Mouse (Mus musculus) heart, embryonic 14.5 days (tissue): ENCODE data around the gene Ccdc51. TPM values are rescaled to one million over a fixed set of nuclear protein-coding genes. Genes with fewer than 3 reads are reported as not detected.

Experiments
- ATAC-seq: fragments of 200-750 bp; cut with Nextera tagmentation; 2 replicates; pipeline ENCODE4 v1.8.0; 2017; ENCODE audit warnings: low read depth, moderate TSS enrichment; ENCODE audit not compliant: insufficient number of reproducible peaks, insufficient read depth, low FRiP score
- H3K27ac ChIP-seq, 2 experiments: fragments of 200-500 bp in 1 of 2; fragments of 300-500 bp in 1 of 2; sonication (generic) in 1 of 2; replicated peaks in 1 of 2; 2 replicates each; pipeline ENCODE4 v1.5.1; 2012 to 2014; ENCODE audit warnings: low read depth in 2 of 2, low read length in 2 of 2, control low read depth in 1 of 2, mild to moderate bottlenecking in 1 of 2, mixed read lengths in 1 of 2; ENCODE audit not compliant: control insufficient read depth in 1 of 2, insufficient read depth in 1 of 2
- H3K27me3 ChIP-seq: fragments of 300-500 bp; sonication (generic); 2 replicates; pipeline ENCODE4 v1.6.1; 2014; ENCODE audit warnings: mild to moderate bottlenecking, low read length, control low read depth; ENCODE audit not compliant: control insufficient read depth, insufficient read depth
- H3K36me3 ChIP-seq: fragments of 300-500 bp; sonication (generic); 2 replicates; pipeline ENCODE4 v1.6.1; 2014; ENCODE audit warnings: mild to moderate bottlenecking, control low read depth, low read length, mixed read lengths; ENCODE audit not compliant: control insufficient read depth, insufficient read depth
- H3K4me1 ChIP-seq, 2 experiments: fragments of 200-500 bp in 1 of 2; fragments of 300-500 bp in 1 of 2; sonication (generic) in 1 of 2; 2 replicates each; pipeline ENCODE4 v1.6.1; 2012 to 2014; ENCODE audit warnings: low read length in 2 of 2, control low read depth in 1 of 2, mixed read lengths in 1 of 2; ENCODE audit not compliant: control insufficient read depth in 2 of 2, insufficient read depth in 2 of 2
- H3K4me2 ChIP-seq: fragments of 300-500 bp; sonication (generic); 2 replicates; pipeline ENCODE4 v1.6.1; 2014; ENCODE audit warnings: mild to moderate bottlenecking, low read length
- H3K4me3 ChIP-seq, 2 experiments: fragments of 200-500 bp in 1 of 2; fragments of 300-500 bp in 1 of 2; sonication (generic) in 1 of 2; 2 replicates each; pipeline ENCODE4 v1.5.1; 2012 to 2014; ENCODE audit warnings: low read length in 2 of 2, mild to moderate bottlenecking in 2 of 2, control low read depth in 1 of 2, low read depth in 1 of 2, moderate library complexity in 1 of 2; ENCODE audit not compliant: control insufficient read depth in 1 of 2, insufficient read depth in 1 of 2
- H3K9ac ChIP-seq: fragments of 300-500 bp; sonication (generic); 2 replicates; pipeline ENCODE4 v1.6.1; 2014; ENCODE audit warnings: mild to moderate bottlenecking, low read length
- H3K9me3 ChIP-seq: fragments of 300-500 bp; sonication (generic); 2 replicates; pipeline ENCODE4 v1.6.1; 2016; ENCODE audit warnings: low read length, control low read depth; ENCODE audit not compliant: control insufficient read depth
- whole genome bisulfite sequencing: fragments of 180-500 bp; shearing (Covaris S2); extraction: QIAGEN DNeasy Blood & Tissue Kit; methylation state at CpG from one replicate; pipeline ENCODE4 v1.1.7; 2014; 5-methylcytosine and 5-hydroxymethylcytosine counted together
- polyA plus RNA-seq: library from polyadenylated mRNA; unstranded; fragments of >200 nt; fragmentation: Nextera tagmentation; extraction: Ambion mirVana; gene quantifications from 2 replicates; pipeline ENCODE4 v1.2.1, GENCODE M21; 2014

Gene Ccdc51
- polyA plus RNA-seq, 1 experiment from 2014 or later: 13.9 TPM

DNA sequence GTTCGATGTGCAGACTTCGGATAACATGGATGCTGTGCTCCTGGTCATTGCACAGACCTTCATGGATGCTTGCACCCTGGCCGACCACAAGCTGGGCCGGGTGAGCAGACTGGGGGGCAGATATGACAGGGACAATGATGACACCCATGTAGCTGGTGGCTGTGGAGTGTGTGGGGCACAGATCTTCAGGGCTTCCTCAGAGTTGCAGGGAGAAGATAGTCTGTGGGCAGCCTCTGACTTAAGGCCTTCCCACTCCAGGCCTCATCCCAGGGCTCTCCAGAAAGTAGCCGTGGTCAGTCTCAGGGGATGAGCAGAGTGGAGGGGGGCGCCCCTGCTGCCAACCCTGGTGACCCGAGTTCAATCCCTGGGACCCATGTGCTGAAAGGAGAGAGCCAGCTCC lies 32.6 kb downstream of the Ccdc51 start:
- Histone ChIP-seq H3K36me3 (peaks cover 98% of the 10 kb centered on the region), H3K9me3 (no peaks in the 10 kb centered on the region), H3K4me1 (no peaks in the 10 kb centered on the region), H3K27me3 (no peaks in the 10 kb centered on the region), H3K4me2 (no peak overlapping the region), H3K4me3 (no peak overlapping the region), H3K9ac (no peak overlapping the region), H3K27ac (no peak overlapping the region)
- WGBS: 89% methylated on average over 7 of the region's 7 CpGs
- ATAC-seq: no peak

DNA sequence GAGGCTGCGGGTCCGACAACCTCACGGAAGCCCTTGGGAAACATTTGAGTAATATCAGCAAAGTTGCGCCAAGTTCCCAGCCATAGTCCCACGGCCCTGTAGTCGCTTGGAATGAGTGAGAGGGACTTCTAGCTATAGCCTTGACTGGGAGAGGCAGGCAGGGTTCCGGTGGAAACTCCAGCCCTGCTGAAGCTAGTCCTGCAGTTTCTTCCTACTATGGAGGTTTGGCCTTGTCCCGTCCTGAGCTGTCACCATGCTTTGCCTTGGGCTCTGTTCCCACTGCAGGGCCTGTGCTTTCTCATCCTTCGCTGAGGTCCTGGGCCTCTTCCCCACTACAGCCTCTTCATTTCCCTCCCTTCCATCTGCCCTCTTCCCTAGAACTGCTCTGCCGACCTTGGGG lies 33.9 kb downstream of the Ccdc51 start:
- no peak overlapping the region for H3K4me2 ChIP-seq

DNA sequence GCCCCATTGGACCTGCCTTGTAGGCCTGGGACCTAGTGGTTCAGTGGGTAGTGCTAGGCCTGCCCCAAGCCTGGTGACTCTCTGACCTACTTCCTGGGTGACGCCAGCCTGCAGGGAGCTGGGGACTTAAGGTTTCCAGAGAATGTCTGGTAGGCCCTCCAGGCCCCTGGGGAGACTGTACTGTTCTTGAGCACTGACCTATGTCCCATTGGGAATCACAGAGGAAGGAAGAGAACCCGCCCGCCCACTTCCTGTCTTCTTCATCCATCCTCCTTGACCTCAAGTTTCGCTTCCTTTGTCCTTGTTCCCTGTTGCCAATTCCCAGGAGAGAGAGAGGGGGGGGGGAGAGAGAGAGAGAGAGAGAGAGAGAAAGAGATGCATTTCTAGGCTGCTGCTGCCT lies 35.8 kb downstream of the Ccdc51 start:
- H3K9ac ChIP-seq: no peak overlapping the region
- H3K36me3 ChIP-seq: peaks cover 65% of the 10 kb centered on the region
- no peaks in the 10 kb centered on the region for H3K27me3 ChIP-seq
- H3K4me1 ChIP-seq: peaks cover 0 to under 1% of the 10 kb centered on the region in 2 experiments; a peak in 1 of 4 replicates
- no peak overlapping the region for H3K4me3 ChIP-seq
- H3K27ac ChIP-seq: no peak overlapping the region
- no peak overlapping the region for H3K4me2 ChIP-seq
- H3K9me3 ChIP-seq: no peaks in the 10 kb centered on the region
- no peak for ATAC-seq
- WGBS: 74% methylated on average over 4 of the region's 4 CpGs

More for the DNA sequence above, 33.9 kb downstream of the Ccdc51 start:
- no peak for ATAC-seq
- 85% methylated on average over 10 of the region's 10 CpGs for WGBS
- no peaks in the 10 kb centered on the region for H3K4me1 ChIP-seq
- no peaks in the 10 kb centered on the region for H3K9me3 ChIP-seq
- H3K9ac ChIP-seq: no peak overlapping the region
- no peaks in the 10 kb centered on the region for H3K27me3 ChIP-seq
- H3K27ac ChIP-seq: no peak overlapping the region
- H3K4me3 ChIP-seq: no peak overlapping the region
- peaks cover 84% of the 10 kb centered on the region for H3K36me3 ChIP-seq

DNA sequence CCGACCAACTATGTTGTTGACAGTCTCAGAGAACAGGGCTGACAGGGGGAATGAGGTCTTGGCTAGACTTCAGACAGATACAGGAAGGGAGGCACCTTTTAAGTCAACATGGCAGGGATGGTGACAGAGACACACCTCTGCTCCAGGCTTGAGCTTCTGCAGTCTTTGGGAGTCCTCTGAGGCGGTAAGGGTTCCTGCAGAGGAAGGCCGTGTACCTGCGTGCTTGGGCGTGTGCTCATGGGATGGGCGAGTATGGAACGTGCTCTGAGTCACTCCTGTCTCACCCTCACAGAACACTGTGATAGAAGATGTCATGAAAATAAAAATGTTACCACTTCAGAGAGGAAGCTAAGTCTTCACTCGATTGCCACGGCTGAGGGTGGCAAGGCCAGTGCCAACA lies 37.3 kb downstream of the Ccdc51 start:
- Histone ChIP-seq H3K36me3 (peaks cover 51% of the 10 kb centered on the region), H3K27ac (no peak overlapping the region), H3K27me3 (no peaks in the 10 kb centered on the region), H3K9me3 (no peaks in the 10 kb centered on the region), H3K9ac (no peak overlapping the region), H3K4me1 (peaks cover 3 to 7% of the 10 kb centered on the region in 2 experiments; a peak in 1 of 4 replicates), H3K4me3 (no peak overlapping the region), H3K4me2 (no peak overlapping the region)
- 77% methylated on average over 9 of the region's 9 CpGs for WGBS
- ATAC-seq: no peak

DNA sequence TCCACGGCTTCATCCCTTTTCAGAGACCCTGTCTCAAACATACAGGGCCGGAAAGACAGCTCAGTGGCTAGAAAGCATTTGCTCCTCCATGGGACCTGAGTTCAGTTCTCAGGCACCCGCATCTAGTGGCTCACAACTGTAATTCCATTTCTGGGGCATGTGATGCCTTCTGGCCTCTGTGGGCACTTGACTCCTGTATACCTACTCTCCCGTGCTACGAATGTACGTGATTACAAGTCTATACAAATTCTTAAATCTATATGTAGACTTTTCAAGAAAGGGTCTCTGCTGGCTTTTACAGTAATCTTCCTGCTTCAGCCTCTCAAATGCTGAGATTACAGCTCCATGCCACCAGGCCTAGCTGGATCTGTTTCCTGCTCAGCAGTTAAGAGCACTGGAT lies 38.7 kb downstream of the Ccdc51 start:
- WGBS: 84% methylated on average over 6 of the region's 6 CpGs

DNA sequence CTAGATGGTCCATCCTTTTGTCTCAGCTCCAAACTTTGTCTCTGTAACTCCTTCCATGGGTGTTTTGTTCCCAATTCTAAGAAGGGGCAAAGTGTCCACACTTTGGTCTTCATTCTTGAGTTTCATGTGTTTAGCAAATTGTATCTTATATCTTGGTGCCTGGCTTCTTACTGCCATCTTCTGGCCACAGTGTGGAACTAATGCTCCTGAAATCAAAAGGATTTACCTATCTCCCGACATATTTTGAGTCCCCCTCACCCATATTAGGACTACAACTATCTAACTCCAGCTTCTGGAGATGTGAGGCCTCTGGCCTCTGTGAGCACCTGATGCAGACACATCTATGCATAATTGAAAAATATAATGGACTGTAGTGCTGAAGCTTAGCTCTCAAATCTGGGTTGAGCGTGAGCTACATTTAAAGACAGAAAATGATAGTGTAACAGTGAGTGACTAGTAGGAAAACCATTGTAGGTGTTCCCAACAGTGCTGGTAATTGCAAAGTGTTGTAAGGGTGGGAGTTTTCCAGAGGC lies 40.3 kb downstream of the Ccdc51 start:
- Histone ChIP-seq H3K4me1 (peaks cover 3 to 7% of the 10 kb centered on the region in 2 experiments; a peak in 1 of 4 replicates), H3K27me3 (no peaks in the 10 kb centered on the region), H3K4me3 (no peak overlapping the region), H3K36me3 (peaks cover 20% of the 10 kb centered on the region), H3K27ac (no peak overlapping the region), H3K4me2 (no peak overlapping the region), H3K9ac (no peak overlapping the region), H3K9me3 (no peaks in the 10 kb centered on the region)
- 39% methylated on average over 2 of the region's 2 CpGs for WGBS
- ATAC-seq: no peak

More for the DNA sequence above, 38.7 kb downstream of the Ccdc51 start:
- Histone ChIP-seq H3K4me3 (no peak overlapping the region), H3K27me3 (no peaks in the 10 kb centered on the region), H3K36me3 (peaks cover 37% of the 10 kb centered on the region), H3K27ac (no peak overlapping the region), H3K4me2 (no peak overlapping the region), H3K9ac (no peak overlapping the region), H3K9me3 (no peaks in the 10 kb centered on the region), H3K4me1 (peaks cover 3 to 7% of the 10 kb centered on the region in 2 experiments; a peak in 1 of 4 replicates)
- ATAC-seq: no peak

DNA sequence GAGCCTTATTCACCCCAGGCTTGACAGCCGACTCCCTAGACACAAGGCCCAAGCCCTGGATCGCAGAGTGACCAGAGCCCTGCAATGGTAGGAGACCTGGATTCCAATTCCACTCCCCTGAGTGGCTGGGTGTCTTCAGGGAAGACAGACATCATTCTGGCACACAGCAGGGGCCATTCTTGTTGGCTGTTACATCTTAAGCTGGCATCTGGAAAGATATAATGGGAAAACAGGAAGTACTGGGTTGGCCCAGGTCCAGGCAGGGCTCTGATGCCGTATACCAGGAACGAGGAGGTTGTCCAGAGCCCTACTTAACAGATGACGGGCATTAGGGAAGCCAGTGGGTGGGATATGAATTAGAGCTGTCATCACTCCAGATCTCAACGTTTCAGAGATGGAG lies 41.0 kb downstream of the Ccdc51 start:
- H3K27me3 ChIP-seq: no peaks in the 10 kb centered on the region
- H3K4me3 ChIP-seq: no peak overlapping the region
- peaks cover 14% of the 10 kb centered on the region for H3K36me3 ChIP-seq
- H3K27ac ChIP-seq: no peak overlapping the region; a peak in 1 of 4 replicates
- no peaks in the 10 kb centered on the region for H3K9me3 ChIP-seq
- H3K9ac ChIP-seq: no peak overlapping the region
- WGBS: 27% methylated on average over 6 of the region's 6 CpGs
- ATAC-seq: no peak
- peaks cover 3 to 7% of the 10 kb centered on the region in 2 experiments; a peak in 1 of 4 replicates for H3K4me1 ChIP-seq
- H3K4me2 ChIP-seq: no peak overlapping the region

DNA sequence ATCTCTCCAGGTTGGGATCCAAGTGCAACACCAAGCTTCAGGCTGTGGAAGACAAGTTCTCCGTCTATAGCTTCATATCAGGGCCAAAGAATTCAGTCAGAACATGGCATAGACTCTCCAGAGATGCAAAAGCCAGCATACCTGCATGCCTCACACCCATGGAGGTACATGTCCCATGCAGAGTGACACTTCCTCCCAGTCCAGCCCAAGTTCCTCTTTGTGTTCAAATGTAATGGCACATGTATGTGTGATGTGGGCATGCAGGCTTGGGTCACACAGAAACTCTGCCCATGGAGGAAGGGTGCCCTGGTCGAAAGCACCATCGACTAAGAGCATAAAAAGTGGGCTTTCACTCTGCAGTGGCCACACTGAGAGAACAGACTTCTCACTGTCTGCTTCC lies 41.9 kb downstream of the Ccdc51 start:
- Histone ChIP-seq H3K4me3 (no peak overlapping the region), H3K27me3 (no peaks in the 10 kb centered on the region), H3K27ac (no peak overlapping the region), H3K4me2 (no peak overlapping the region), H3K4me1 (peaks cover 3 to 7% of the 10 kb centered on the region in 2 experiments; a peak in 1 of 4 replicates), H3K9me3 (no peaks in the 10 kb centered on the region), H3K36me3 (peaks cover 5% of the 10 kb centered on the region; the same call in 1 of the 2 replicates), H3K9ac (no peak overlapping the region)
- no peak for ATAC-seq
- WGBS: 79% methylated on average over 3 of the region's 3 CpGs
